Mouse (Mus musculus): ENCODE measurements around the gene Fancg. TPM values are rescaled to one million over a fixed set of nuclear protein-coding genes. Genes with fewer than 3 reads are reported as not detected.

Gene Fancg
- total RNA-seq, 4 experiments from 2014 or later, result 1.7 to 2.8 (median 2.2) TPM

DNA sequence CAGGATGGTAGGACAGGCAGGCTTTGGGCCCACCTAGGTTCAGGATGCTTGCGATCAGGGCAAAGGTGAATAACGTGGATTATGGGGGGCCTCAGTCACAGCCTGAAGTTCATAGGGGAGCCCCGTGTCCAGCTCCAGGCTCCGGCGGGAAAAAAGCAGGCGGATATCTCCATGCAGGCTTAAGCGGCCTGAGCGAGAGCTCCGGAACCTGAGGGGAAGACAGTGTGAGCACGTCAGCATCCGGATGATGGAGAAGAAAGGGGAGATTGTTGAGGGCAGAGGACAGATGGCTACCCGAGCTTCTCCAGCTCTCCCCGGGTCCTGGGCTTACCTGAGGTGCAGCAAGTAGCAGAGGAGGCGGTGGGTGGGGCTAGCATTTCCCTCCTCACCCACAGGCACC, 23.2 kb upstream of the Fancg start:
- no peak for DNase-seq (ENCODE audit: low spot score)

DNA sequence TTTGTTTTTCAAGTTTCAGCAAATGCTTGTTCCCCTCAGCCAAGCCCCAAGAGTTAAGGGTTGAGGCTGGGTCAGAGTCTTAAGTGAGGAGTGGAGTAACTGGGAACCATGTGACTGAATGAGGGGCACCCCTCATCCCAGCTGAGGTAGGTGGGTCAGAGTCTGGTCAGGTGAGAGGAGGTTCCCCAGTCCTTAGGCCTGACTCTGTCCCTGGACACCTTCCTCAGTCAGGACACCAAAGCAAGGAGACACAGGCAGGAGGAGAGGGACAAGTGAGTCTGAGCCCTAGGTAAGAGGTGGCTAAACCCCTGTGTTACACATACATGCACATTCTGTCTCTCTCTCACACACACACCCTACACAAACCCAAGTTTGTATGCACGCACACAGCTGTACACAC, 22.2 kb upstream of the Fancg start:
- DNase-seq (ENCODE audit: low spot score), result no peak

DNA sequence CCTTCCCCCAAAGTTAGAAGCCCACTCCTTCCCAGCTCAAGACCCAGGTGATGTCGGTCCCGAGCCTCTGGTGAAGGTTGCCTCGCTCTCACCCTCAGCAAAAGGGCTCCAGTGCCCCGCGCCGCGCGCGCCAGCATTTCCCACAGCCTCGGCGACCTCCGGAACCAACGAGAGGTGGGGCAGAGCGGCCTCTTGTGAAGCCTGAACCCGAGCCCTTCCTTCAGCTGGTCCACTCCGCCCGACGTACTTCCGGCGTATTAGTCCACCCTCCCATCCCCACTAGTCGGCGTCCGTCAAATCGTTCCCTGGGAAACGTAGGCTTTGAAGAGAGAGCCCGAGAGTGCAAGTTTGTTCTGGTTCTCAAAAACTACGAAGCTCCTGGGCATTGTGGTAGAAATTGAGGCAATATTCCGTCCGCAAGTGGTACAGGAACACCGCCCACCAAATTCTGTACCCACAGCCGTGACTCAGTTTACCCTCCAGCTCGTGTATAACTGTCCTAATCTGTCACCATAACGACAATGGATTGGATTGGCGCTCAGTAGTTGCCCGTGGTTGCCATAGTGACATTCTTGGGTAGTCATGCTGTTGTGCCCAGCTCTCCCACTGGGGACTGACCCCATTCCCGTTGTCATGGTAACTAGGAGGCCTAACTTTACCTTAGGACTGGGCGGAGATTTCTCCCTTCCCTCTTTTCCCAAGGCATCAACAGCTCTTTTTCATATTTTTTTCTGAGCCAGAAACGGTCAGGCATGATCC, 21.1 kb upstream of the Fancg start, which contains the start of gene Stoml2:
Gene Stoml2 (minus strand): TSS at position 474 of the 759 bp plus-strand sequence.
- DNase-seq (ENCODE audit: low spot score), result peak; percentile 94

DNA sequence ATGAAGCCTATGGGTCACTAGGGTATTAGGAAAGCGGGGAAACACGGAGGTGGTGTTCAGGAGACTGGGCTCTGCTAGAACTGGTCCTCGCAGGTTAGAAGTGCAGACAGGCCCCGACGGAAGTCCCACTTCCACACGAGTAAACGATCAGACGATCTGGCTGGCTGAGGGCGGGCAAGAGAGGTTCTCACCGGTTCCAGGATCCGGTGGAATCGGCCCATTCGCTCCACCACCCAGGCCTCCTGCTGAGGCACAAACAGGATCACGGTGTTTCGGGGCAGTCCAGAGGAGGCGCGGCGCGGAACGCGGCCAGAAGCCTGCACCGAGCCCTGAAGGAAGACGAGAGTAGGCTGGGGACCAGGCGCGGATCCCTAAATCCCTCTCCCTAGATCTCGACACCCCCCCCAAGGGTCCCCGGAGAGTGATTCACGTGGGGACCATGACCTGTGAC, 20.5 kb upstream of the Fancg start:
- no peak for DNase-seq (ENCODE audit: low spot score)

DNA sequence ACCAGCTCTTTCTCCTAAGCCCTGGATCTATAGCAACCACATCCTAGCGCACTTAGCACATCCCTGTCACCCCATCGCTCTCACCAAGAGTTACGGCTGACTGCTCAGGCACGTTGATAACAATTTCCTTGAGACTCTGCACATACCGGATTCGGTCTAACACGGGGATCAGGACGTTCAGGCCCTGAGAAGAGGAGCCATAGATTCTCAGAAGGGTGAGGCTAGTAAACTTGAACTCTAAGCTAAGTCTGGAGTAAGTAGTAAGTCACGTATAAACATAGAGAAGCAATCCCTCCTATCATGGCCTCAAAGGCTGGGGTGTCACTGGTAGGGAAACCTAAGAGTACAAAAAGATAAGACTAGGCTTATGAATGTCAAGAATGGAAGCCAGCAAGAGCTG, 20.0 kb upstream of the Fancg start:
- DNase-seq (ENCODE audit: low spot score), result no peak

DNA sequence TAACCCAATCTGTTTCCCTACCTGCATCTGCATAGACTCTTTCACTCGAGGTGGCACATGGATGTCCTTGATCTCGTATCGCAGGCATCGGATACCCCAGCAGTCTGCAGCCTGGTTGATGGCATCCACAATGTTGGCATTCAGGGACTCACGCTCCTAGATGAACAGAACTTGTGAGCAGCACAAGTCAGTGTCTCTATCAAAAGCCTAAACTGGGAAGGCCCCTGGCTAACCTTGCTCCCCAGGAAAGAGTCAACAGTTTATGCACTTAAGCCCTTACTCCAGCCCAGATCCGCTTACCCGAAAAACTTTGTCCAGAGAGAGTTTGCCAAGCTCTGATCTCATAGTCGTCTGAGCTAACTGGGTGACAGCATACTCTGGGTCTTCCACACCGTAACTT, 19.4 kb upstream of the Fancg start:
- no peak for DNase-seq (ENCODE audit: low spot score)

DNA sequence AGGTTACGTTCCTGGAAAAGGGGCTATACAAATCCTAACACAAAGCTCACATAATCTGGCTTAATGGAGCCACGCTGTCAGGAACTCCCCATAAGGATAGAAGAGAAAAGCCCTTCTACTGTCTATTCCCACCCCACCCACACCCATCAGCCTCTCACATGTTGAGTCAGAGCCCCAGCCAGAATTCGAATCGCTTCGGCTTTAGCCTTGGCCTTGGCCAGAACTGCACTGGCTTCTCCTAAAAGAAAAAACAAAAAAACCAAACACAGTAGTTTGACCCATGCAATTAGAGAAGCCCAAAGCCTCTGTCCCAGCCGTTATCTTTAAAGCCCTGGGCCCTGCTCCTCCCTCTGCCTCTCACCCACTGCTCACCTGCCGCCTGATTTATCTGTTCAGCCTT, 18.8 kb upstream of the Fancg start:
- no peak for DNase-seq (ENCODE audit: low spot score)

DNA sequence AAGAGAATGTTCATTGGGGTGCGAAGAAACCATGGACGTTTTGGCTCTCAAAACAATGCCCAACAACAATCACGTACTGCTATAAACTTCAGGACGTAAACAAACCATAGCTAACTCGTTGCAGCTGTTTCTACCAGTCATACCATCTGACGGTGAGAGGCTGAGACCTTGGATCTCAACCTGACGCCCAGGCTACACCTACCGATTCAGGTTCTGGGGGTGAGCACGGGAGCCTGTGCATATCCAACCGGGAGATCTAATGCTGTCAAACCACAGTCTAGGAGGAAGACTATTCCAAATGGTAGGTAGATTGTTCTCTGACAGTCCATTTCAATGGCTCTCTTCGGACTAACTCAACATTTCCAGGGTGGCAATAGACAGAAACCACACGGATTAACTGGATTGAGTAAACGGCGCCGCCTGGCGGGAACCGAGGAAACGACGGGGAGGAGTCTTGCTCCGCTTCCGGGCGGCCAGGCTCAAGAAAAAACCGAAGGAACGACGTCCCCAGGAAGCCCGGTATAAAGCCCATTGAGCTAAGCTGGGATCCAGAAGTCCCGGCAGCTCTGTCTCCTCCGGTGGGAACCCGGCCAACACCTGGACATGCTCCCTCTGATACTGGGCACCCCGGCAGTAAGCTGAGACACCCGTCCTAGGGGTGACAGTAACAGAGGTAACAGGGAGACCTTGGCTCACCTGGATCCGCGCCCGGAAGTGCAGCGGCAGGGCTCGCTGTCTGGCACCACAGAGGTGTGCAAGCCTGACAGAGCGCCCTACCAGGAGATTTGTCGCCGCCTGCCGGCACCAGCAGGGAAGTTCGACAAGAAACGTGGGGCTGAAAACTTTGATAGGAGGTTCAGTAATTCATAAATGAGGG, 15.0 kb upstream of the Fancg start, which contains the start of gene Pigo:
Gene Pigo (minus strand): TSS at position 736 of the 877 bp plus-strand sequence.
- DNase-seq (ENCODE audit: low spot score), result peak; percentile 90

DNA sequence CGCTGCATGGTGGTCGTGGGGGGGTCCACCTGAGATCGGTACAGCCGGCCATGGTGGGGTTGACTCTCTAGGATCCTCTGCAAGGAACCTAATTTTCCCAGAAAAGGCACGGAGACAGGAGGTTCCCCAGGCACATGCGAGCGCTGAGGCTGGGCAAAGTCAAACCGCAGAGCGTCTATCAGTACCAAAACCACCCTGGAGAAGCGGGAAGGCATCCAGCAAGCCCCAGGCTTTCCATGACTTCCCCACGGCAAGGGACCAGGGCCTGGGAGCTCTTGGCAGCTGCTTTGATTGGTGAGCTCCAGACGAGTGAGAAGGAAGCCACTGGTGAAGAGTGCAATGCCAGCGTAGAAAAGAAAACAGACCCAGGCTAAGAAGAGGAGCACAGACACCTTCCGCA, 14.4 kb upstream of the Fancg start:
- no peak for DNase-seq (ENCODE audit: low spot score)

DNA sequence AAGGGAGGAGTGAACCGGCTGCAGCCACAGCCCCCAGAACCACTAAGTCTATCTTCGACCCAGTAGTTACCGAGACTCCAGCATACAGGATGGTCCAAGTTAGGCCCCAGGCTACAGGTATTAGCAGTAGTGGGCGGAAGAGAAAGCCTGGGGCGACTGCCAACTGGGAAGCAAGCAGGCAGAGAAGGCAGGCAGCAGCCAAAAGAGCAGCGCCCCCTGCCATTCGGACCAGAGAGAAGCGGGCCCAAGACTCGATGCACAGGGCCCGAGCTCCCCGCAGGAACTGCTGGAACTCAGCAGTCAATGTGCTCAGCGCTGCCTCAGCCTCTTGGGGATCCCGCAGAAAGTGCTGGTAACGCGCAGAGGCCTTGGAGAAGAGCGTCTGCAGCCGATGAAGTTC, 11.0 kb upstream of the Fancg start:
- DNase-seq (ENCODE audit: low spot score), result no peak

DNA sequence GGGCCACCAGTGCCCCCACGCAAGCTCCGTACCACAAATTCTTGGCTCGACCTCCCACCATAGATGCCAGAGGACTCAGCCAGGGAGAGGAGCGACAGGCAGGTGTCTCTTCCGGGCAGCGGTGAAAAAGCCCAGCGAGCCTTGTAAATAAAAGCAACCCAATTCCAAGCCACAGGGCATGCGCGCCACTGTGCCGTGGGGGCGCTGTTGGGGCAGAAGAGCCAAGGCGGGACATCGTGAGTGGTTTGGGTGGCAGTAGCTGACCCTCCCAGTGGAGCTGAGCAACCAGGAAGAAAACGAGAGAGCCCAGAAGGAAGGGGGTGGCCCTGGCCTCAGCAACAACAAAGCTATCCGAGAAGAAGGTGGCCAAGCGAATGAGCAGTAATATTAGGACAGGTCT, 10.6 kb upstream of the Fancg start:
- DNase-seq (ENCODE audit: low spot score), result no peak

DNA sequence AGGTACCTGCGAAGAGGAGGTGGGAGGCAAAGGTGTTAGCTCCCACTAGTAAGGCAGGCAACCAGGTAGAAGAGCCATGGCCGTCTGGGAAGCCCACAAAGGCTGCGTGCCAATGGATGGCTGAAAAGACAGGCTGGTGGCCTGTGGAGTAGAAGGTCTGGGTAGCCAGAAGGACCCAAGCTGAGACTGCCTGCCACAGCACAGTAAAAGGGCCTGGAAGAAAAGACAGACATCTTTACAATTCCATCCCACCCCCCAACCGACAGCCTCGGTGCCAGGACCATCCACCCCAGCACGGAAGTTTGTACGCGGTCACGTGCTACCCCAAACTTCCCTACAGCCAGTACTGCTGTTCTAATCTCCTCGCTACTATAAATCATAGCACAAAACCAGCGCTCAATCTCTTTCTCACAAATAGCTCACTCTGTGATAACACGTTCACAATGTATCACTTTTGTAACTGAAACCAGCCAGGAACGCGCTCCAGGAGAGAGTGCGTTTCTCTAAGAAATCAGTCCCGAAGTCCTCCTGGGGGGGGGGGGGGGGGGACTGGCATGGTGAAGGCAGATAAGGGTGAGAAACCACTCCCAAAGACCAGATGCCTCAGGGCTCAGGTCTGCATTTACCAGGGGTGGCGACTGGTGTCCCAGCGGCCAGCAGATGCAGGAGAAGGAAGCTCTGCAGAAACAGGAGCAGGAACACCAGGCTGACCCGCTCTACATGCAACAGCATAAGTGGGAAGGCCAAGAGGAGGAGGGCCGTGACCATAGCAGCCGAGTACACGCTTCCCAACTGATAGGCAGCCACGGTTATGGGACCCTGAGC, 9.5 kb upstream of the Fancg start:
- no peak for DNase-seq (ENCODE audit: low spot score)

DNA sequence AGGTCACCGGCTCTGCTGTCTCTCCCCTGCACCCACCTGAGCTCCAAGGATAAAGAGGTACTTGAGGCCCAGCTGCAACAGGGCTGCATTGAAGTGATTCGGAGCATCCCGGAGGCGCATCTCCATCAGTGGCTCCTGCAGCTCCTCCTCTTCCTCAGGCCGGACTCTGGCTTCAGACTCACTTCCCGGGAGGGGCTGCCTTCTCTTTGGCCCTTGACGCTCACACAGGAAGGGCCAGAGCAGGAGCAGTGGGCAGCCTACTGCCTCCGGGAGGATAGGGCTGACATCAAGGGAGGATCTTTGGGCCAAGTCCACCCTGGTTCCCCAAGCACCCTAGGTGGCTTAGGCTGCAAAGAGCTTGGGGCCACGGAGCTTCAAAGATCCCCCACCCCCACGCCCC, 8.9 kb upstream of the Fancg start:
- DNase-seq (ENCODE audit: low spot score), result no peak

DNA sequence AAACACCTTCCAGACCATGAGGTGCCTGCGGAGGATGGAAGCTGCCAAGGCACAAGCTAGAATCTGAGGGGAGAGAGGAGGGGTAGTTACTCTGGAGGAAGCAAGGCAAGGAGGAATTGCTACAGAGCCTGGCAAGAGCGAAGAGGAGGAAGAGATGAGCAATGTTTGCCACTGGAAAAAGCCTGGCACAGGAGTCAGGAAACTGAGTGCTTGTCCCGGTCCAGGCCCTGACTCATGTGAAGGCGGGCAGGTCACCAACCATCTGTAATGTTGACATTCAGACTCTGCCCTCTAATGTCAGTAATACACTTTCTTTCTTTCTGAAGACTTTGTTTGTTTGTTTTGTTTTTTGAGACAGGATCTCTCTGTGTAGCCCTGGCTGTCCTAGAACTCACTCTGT, 7.8 kb upstream of the Fancg start:
- no peak for DNase-seq (ENCODE audit: low spot score)

DNA sequence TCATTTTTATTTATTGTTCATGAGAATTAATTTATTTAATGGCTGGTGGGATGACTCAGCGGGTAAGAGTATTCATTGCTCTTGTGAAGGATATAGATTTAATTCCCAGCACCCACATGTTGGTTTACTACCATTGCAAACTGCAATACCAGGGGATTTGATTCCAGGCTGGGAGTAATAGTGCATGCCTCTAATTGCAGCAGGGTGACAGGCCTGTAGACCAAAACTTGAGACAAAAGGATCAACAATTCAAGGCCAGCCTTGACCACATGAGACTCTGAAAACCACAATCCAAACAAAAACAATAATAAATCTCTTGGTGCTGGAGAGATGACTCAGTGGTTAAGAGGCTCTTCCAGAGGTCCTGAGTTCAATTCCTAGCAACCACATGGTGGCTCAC, 1.8 kb upstream of the Fancg start:
- DNase-seq (ENCODE audit: low spot score), result no peak

DNA sequence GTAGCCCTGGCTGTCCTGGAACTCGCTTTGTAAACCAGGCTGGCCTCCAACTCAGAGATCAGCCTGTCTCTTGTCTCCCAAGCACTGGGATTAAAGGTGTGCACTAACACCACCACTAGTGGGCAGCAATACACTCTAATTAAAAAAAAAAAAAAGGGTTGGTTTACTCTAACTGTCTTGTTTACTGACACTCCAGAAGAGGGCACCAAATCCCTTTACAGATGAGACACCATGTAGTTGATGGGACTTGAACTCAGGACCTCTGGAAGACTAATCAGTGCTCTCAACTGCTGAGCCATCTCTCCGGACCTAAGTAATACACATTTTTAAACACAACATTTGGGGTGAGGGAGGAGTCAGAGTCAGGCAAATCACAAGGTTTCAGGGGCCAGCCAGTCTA, 4.5 kb downstream of the Fancg start:
- peak; percentile 50 for DNase-seq (ENCODE audit: low spot score)

DNA sequence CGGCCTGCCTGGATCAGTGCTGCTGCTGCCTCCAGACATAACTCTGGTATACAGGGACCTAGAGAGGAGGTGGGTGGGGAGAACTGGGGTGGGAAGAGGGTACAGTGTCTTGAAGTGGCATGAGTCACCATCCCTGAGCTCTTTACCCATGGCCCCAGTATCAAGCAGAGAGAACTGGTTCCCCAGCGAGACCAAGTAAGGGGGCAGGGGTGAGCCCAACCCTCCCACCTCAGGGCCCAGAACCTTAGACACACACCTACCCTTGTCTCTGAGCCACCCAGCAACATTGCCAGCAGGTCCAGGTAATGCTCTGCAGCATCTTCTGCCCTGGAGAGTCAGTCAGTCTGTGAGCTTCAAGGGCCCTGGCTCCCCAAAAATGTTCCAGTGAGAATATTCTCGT, 5.4 kb downstream of the Fancg start:
- DNase-seq (ENCODE audit: low spot score), result no peak

DNA sequence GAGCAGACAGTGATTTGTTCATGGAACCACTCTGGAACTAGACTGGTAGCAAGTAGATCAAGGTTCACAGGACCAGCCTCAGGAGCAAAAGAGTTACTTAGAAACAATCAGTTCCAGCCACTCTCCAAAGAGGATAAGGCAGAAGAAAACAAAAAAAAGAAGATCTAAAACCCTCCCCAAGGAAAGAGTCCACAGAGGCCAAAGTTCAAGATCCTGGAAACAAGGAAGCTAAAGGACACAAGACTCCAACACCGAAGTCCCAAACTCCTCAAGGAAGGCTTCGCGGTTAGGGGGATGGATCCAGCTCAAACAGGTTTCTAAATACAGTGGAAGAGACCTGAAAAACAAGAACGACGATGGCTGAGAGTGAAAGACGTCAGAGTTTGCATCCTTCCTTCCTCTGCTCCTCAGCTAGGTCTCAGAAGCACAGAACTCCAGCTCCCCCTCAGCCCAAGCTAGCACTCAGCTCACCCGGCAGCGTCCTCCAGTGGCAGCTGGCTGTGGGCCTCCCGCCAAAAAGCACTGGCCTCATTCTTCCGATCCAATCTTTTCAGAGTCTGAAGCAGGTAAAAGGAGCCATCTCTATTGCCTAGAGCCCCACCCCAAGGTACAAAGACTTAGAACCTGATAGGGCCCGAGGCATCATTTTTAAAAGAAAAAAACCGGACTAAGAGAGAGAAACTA, 7.4 kb downstream of the Fancg start:
- DNase-seq (ENCODE audit: low spot score), result no peak

DNA sequence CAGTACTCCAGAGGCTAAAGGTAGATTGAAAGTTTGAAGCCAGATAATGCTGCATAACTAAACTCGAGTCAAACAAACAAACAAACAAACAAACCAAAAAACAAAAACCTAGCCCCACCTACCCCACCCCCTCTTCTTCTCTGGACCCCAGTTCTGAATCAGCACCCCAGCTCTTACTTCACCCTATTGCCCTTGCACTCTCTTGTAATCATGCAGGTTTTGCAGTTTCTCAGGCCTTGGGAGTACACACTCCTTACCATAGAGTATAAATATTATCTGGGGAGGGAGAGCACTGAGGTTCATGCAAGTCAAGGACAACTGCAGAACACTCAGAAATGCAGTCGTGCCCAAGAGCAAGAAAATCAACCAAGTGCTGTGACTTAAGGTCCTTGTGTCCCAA, 9.0 kb downstream of the Fancg start:
- no peak for DNase-seq (ENCODE audit: low spot score)

DNA sequence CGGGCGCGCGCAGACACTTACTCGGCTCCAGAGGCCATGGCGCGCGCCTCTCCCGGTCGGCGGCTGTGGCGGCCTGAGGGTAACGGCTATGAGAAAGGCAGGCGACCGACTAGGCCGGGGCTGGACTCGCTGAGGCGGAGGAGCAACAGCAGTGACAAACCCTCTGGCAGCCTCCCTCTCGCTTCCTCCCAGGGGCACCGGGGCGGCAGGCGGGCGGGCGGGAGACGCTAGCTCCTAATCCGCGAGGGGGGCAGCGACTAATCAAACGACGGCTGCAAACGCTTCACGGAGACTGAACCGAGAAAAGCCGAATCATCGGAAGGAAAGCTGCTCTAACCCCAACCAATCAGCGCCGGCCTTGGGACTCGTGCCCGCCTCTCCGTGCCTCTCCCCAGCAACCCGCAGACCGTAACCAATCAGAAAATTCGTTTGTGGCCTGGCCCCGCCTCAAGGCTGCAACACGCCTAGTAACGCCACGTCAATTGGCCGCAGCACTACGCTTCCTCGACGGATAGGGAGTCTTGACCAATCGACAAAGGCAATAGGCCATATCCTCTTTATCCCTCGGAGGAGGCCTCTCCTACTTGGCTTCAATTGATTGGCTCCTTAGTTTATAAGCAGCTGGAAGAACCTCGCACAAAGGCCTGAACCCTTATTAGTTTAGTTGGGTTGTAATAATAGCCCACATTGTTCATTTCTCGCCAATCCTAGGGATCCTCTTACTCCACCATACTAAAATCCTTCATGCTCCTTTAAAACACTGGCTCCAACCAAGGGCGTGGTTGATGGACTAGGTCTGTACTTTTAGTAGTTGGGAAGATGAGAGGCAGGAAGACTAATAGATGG, 9.9 kb downstream of the Fancg start, which contains the start of gene Vcp:
Gene Vcp (minus strand): TSS at position 367 of the 846 bp plus-strand sequence.
- DNase-seq (ENCODE audit: low spot score), result peak; percentile 99
